Mouse (Mus musculus): Measurements from ENCODE around the gene 1700001O22Rik. TPM values are rescaled to one million over a fixed set of nuclear protein-coding genes. Genes with fewer than 3 reads are reported as not detected.

Gene 1700001O22Rik
- polyA plus RNA-seq, 1 experiment from 2014 or later, result 1.8 TPM

DNA sequence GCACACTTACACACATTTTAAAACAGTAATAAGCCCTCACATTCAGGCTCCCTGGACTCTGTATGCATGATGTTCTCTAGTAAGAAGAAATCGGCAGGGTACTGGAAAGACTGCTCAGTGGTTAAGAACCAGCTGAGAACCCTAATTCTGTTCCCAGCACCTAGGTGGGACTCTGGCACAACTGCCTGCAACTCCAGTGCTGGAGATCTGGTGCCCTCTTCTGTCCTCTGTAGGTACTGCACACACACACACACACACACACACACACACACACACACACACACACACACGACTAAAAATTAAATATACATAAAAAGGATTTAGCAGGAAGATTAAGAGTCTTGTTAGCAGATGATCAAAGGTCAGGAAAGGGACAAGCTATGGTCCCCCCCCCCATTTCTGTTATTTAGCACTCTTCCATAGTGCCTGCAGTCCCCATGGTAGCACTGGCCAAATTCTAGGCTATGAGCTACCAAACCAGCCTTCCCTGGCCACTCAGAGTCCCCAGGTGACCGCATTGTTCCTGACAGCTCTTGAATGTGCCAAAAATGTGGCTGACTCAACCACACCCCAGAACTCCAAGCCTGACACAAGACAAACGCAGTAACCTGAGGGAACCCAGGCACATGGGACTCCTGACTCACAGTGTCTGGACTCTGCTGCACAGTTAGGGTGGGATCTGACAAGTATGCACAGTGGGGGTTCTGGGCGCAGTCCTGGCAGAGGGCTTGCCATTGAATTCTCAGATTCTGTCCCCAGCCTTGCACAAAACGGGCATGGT is 47.3 kb downstream of the 1700001O22Rik start:
- no peak for ATAC-seq (ENCODE audit: insufficient number of reproducible peaks, insufficient read depth, low FRiP score, low read depth)
- H3K4me3 ChIP-seq (ENCODE audit: control insufficient read depth in 1 of 2, insufficient read depth in 1 of 2, low read depth in 1 of 2, low read length in 2 of 2), result no peak overlapping the region
- no peak overlapping the region for H3K27ac ChIP-seq (replicated peaks in 1 of 2; ENCODE audit: control insufficient read depth in 1 of 2, insufficient read depth in 1 of 2, low read depth in 2 of 2, low read length in 2 of 2)
- peaks cover 4% of the 10 kb centered on the region for H3K9me3 ChIP-seq (ENCODE audit: control insufficient read depth, low read length)
- H3K4me2 ChIP-seq (ENCODE audit: low read length), result no peak overlapping the region
- WGBS, result 91% methylated on average over 6 of the region's 6 CpGs
- H3K9ac ChIP-seq (ENCODE audit: low read length), result no peak overlapping the region
- H3K4me1 ChIP-seq (ENCODE audit: control insufficient read depth in 2 of 2, insufficient read depth in 2 of 2, low read length in 2 of 2), result peaks cover 35 to 40% of the 10 kb centered on the region in 2 experiments
- no peaks in the 10 kb centered on the region for H3K27me3 ChIP-seq (ENCODE audit: control insufficient read depth, insufficient read depth, low read length)
- no peaks in the 10 kb centered on the region for H3K36me3 ChIP-seq (ENCODE audit: control insufficient read depth, insufficient read depth, low read length)

DNA sequence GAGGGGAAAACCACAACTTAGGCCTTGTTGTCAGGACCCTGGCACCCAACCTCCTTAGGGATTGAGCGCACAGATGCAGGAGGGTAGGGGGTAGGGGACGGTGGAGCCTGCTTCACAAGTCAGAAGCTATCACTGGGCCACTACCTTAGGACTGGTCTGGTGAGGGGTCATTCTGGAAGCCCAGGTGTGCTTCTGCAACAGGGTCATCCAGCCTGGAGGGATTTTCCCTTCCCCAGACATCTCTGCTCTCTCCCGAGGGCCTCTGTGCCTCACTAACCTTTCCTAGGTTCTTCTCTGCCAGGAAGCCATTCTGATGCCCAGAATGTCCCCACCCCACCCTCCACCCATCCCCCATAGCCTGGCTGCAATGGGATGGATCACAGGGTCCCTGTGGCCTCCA is 48.6 kb downstream of the 1700001O22Rik start:
- peaks cover 26 to 33% of the 10 kb centered on the region in 2 experiments for H3K4me1 ChIP-seq (ENCODE audit: control insufficient read depth in 2 of 2, insufficient read depth in 2 of 2, low read length in 2 of 2)
- no peak for ATAC-seq (ENCODE audit: insufficient number of reproducible peaks, insufficient read depth, low FRiP score, low read depth)
- H3K27ac ChIP-seq (replicated peaks in 1 of 2; ENCODE audit: control insufficient read depth in 1 of 2, insufficient read depth in 1 of 2, low read depth in 2 of 2, low read length in 2 of 2), result no peak overlapping the region
- 89% methylated on average over 3 of the region's 3 CpGs for WGBS
- no peak overlapping the region for H3K4me2 ChIP-seq (ENCODE audit: low read length)
- H3K9me3 ChIP-seq (ENCODE audit: control insufficient read depth, low read length), result peaks cover 4% of the 10 kb centered on the region
- H3K36me3 ChIP-seq (ENCODE audit: control insufficient read depth, insufficient read depth, low read length), result no peaks in the 10 kb centered on the region
- no peaks in the 10 kb centered on the region for H3K27me3 ChIP-seq (ENCODE audit: control insufficient read depth, insufficient read depth, low read length)
- H3K4me3 ChIP-seq (ENCODE audit: control insufficient read depth in 1 of 2, insufficient read depth in 1 of 2, low read depth in 1 of 2, low read length in 2 of 2), result no peak overlapping the region
- no peak overlapping the region for H3K9ac ChIP-seq (ENCODE audit: low read length)

DNA sequence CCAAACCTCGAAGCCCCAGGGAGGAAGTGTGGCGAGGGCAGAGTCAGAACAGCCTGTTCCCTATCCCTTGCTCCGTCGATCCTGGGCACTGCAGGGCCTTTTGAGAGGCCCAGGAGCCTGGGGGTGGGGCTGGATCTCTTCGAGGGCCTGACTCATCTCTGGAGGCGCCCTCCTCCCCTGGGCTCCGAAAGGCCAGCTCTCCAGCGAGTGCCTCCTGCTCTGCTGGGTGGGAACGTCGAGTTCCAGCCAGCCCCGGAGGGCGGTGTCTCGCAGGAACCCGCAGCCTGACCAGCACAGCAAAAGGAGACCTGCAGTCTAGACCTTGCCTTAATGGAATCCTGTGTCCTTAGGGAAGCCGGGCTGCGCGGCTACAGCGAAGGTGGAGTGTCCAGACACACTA is 50.2 kb downstream of the 1700001O22Rik start:
- no peak overlapping the region for H3K4me3 ChIP-seq (ENCODE audit: control insufficient read depth in 1 of 2, insufficient read depth in 1 of 2, low read depth in 1 of 2, low read length in 2 of 2)
- WGBS, result 18% methylated on average over 18 of the region's 18 CpGs
- H3K9ac ChIP-seq (ENCODE audit: low read length), result peak overlapping the region; percentile 41; the same call in 1 of the 2 replicates
- no peaks in the 10 kb centered on the region for H3K36me3 ChIP-seq (ENCODE audit: control insufficient read depth, insufficient read depth, low read length)
- H3K9me3 ChIP-seq (ENCODE audit: control insufficient read depth, low read length), result peaks cover 4% of the 10 kb centered on the region
- peaks cover 15 to 17% of the 10 kb centered on the region in 2 experiments for H3K4me1 ChIP-seq (ENCODE audit: control insufficient read depth in 2 of 2, insufficient read depth in 2 of 2, low read length in 2 of 2)
- H3K4me2 ChIP-seq (ENCODE audit: low read length), result 0 out of 2 replicates have a peak overlapping the region, but pooled peaks have one; percentile 16
- peak overlapping the region in 1 of 2 experiments; percentile 35; a peak in 1 of 4 replicates for H3K27ac ChIP-seq (replicated peaks in 1 of 2; ENCODE audit: control insufficient read depth in 1 of 2, insufficient read depth in 1 of 2, low read depth in 2 of 2, low read length in 2 of 2)
- no peaks in the 10 kb centered on the region for H3K27me3 ChIP-seq (ENCODE audit: control insufficient read depth, insufficient read depth, low read length)
- no peak for ATAC-seq (ENCODE audit: insufficient number of reproducible peaks, insufficient read depth, low FRiP score, low read depth)

DNA sequence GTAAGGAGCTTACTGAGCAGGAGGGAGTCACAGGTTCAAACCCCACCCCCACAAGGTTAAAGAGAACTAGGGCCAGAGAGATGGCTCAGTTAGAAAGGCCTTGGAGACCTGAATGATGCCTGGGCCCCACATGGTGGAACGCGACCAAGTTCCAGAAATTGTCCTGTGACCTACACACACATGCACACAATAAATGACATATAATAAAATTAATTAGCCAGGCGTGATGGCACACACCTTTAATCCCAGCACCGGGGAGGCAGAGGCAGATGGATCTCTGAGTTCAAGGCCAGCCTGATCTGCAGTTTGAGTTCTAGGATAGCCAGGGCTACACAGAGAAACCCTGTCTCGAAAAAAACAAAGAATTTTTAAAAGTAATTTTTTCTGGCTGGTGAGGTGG is 51.0 kb downstream of the 1700001O22Rik start:
- Histone ChIP-seq H3K36me3 (ENCODE audit: control insufficient read depth, insufficient read depth, low read length) (no peaks in the 10 kb centered on the region), H3K27me3 (ENCODE audit: control insufficient read depth, insufficient read depth, low read length) (no peaks in the 10 kb centered on the region), H3K4me3 (ENCODE audit: control insufficient read depth in 1 of 2, insufficient read depth in 1 of 2, low read depth in 1 of 2, low read length in 2 of 2) (no peak overlapping the region), H3K4me1 (ENCODE audit: control insufficient read depth in 2 of 2, insufficient read depth in 2 of 2, low read length in 2 of 2) (peaks cover 9% of the 10 kb centered on the region in 2 experiments; a peak in 3 of 4 replicates), H3K9ac (ENCODE audit: low read length) (no peak overlapping the region), H3K4me2 (ENCODE audit: low read length) (no peak overlapping the region), H3K9me3 (ENCODE audit: control insufficient read depth, low read length) (peaks cover 4% of the 10 kb centered on the region), H3K27ac (replicated peaks in 1 of 2; ENCODE audit: control insufficient read depth in 1 of 2, insufficient read depth in 1 of 2, low read depth in 2 of 2, low read length in 2 of 2) (no peak overlapping the region)
- WGBS, result 93% methylated on average over 5 of the region's 5 CpGs
- ATAC-seq (ENCODE audit: insufficient number of reproducible peaks, insufficient read depth, low FRiP score, low read depth), result no peak

DNA sequence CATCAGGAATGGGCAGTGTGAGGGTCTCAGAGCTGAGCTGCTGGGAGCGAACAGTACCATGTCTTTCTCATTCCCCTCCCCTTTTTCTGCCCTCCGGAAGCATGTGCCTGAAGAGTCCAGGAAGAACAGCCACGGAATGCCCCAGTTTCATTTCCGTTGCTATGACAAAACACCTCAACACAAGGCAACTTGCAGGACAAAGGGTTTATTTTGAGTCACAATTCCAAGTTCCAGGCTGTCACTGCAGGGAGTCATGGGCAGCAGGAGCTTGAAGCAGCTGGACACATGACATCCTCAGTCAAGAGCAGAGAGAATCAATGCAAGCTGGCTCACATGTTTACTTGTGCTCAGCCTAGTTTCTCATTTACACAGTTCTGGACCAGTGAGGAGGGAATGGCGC is 53.4 kb downstream of the 1700001O22Rik start:
- Histone ChIP-seq H3K9me3 (ENCODE audit: control insufficient read depth, low read length) (no peaks in the 10 kb centered on the region; the same call in 1 of the 2 replicates), H3K4me1 (ENCODE audit: control insufficient read depth in 2 of 2, insufficient read depth in 2 of 2, low read length in 2 of 2) (peaks cover 7 to 9% of the 10 kb centered on the region in 2 experiments; a peak in 3 of 4 replicates), H3K9ac (ENCODE audit: low read length) (no peak overlapping the region), H3K4me2 (ENCODE audit: low read length) (no peak overlapping the region), H3K4me3 (ENCODE audit: control insufficient read depth in 1 of 2, insufficient read depth in 1 of 2, low read depth in 1 of 2, low read length in 2 of 2) (no peak overlapping the region), H3K27ac (replicated peaks in 1 of 2; ENCODE audit: control insufficient read depth in 1 of 2, insufficient read depth in 1 of 2, low read depth in 2 of 2, low read length in 2 of 2) (peak overlapping the region; percentile 25 to 36; a peak in 1 of 4 replicates), H3K27me3 (ENCODE audit: control insufficient read depth, insufficient read depth, low read length) (no peaks in the 10 kb centered on the region), H3K36me3 (ENCODE audit: control insufficient read depth, insufficient read depth, low read length) (no peaks in the 10 kb centered on the region)
- no peak for ATAC-seq (ENCODE audit: insufficient number of reproducible peaks, insufficient read depth, low FRiP score, low read depth)
- 53% methylated on average over 5 of the region's 5 CpGs for WGBS

DNA sequence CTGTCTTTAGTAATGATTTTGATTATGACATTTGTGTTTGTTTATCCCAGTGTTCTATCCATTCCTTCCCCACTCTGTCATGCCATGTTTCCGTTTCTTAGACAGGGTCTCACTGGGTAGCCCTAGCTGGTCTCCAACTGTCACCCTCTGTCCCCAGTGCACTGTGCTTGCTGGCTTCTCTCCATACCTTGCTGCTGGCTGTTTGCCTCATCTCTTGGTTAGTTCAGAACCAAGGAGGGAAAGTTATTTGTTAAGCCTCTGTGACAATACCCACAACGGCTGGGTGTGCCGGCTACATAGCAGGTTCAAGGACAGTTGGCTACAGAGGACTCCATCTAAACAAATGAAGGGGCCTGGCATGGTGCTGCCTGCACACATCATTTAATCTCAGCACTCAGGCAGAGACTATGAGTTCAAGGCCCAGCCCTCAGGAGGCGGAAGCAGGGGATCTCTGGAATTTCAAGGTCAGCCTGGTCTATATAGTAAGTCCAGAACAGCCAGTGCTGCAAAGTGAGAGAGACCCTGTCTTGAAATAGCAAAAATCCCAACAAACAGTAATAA is 55.8 kb downstream of the 1700001O22Rik start:
- WGBS, result 80% methylated on average over 4 of the region's 4 CpGs
- no peak for ATAC-seq (ENCODE audit: insufficient number of reproducible peaks, insufficient read depth, low FRiP score, low read depth)
- Histone ChIP-seq H3K27me3 (ENCODE audit: control insufficient read depth, insufficient read depth, low read length) (no peaks in the 10 kb centered on the region), H3K4me2 (ENCODE audit: low read length) (no peak overlapping the region), H3K4me1 (ENCODE audit: control insufficient read depth in 2 of 2, insufficient read depth in 2 of 2, low read length in 2 of 2) (peaks cover 18 to 21% of the 10 kb centered on the region in 2 experiments), H3K27ac (replicated peaks in 1 of 2; ENCODE audit: control insufficient read depth in 1 of 2, insufficient read depth in 1 of 2, low read depth in 2 of 2, low read length in 2 of 2) (no peak overlapping the region), H3K4me3 (ENCODE audit: control insufficient read depth in 1 of 2, insufficient read depth in 1 of 2, low read depth in 1 of 2, low read length in 2 of 2) (no peak overlapping the region), H3K9me3 (ENCODE audit: control insufficient read depth, low read length) (no peaks in the 10 kb centered on the region; the same call in 1 of the 2 replicates), H3K36me3 (ENCODE audit: control insufficient read depth, insufficient read depth, low read length) (no peaks in the 10 kb centered on the region), H3K9ac (ENCODE audit: low read length) (no peak overlapping the region)

All from heart, embryonic 14.5 days (tissue).